Mouse (Mus musculus): ENCODE data around the gene Fndc7.
"Not testable (repeated sequence)": the region's sequence is repeated elsewhere in the genome, so short reads cannot be mapped to it uniquely, and the experiment has no call there.

Fndc7 gene

GRCm38 (mm10) chr3:108851996-108852697 is 37.7 kb downstream of the Fndc7 start:
- DNase-seq: no peak

GRCm38 (mm10) chr3:108851554-108851953 is 38.3 kb downstream of the Fndc7 start:
- no peak for DNase-seq

DNA sequence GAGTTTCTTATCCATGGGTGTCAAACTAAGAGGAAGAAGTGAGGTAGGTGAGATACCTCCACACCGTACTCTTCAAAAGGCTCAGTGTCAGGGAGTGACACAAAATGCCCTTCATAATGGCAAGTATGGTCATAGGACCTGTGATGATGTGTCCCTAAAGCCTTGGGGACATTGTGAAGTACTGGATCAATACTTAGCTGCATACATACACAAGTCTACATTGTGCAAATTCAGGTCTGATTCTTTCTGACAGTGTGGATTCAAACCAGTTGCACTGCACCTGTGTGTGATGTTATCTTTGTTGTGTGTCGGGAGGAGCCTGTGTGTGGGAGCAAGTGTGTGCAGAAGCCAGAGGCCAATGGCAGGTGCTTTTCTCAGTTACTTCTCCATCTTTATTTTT is 38.7 kb downstream of the Fndc7 start:
- no peak for DNase-seq

GRCm38 (mm10) chr3:108850506-108850905 is 39.3 kb downstream of the Fndc7 start:
- DNase-seq: no peak

- no peak for DNase-seq
Observed at GRCm38 (mm10) chr3:108846616-108847015, 43.2 kb downstream of the Fndc7 start.

GRCm38 (mm10) chr3:108844521-108844920 is 45.3 kb downstream of the Fndc7 start:
- DNase-seq: no peak

DNA sequence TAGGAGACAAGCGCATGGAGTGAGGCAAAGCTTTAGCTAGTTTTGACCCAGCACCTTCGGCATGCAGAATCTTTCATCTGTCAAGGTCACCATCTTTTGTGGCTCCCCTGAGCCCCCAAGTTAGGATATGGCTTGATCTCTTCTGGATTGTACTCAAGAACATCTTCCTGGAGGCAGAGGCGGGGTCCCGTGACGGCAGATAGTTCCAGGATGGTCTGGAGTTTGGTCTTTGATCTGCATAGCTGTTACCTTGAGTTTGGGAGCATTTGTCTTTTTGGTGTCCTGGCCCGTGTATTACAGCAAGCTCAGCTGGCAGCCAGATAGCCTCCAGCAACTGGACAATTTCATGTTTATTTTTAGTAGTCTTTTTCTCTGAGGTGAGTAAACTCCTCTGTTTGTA is 45.8 kb downstream of the Fndc7 start:
- no peak for DNase-seq

DNA sequence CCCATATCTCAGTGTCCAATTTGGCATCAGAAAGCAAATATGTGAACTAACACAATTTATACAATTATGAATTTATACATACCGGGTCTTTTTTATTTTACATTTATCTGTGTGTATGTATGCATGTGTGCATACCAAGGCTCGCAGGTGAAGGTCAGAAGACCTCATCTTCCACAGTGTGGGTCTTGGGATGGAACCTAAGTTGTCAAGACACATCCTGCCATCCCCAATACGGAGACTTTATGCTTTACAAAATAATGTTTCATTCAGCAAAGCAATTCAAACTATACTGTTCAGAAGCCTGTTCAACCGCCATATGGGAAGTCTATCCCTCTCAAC is 49.1 kb downstream of the Fndc7 start:
- no peak for DNase-seq

GRCm38 (mm10) chr3:108840000-108840715 is 49.6 kb downstream of the Fndc7 start, which contains the start of gene Stxbp3:
Stxbp3 (minus strand) TSS chr3:108840526.
- DNase-seq: peak; percentile 97

GRCm38 (mm10) chr3:108839647-108839999 is 50.2 kb downstream of the Fndc7 start:
- no peak for DNase-seq

DNA sequence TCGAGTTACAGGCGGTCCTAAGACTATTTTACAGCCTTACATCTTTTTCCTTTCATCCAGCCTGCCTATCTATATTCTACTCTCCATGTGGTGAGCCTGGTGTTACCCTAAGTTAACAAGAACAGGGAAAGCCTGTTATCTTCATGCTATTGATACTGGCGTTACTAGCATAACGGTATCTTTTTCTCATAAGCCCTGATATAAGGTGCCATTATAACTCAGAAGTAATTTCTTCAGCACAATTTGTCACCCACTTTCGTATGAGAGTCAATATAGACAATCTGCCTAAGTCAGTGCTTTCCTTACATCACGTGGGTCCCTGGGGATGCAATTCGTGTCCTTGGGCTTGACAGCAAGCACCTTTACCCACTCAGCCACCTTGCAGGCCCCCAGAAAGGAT is 50.8 kb downstream of the Fndc7 start:
- no peak for DNase-seq

DNA sequence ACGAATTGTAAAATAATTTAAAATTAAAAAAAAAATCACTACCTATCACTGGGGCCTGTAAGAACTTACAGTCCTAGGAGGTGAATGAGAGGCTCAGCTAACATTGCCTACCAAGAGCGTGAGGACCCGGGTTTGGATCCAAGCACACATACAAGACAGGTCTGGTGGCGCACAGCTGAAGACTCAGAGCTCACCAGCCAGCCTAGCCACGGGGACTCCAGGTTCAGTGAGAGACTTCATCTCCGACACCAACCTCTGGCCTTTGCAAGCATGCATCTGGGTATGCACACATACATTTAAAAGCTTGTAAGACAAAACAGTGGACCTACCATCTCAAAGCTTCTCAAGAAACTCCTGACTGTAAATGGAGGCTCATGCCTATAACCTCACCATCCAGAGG is 52.9 kb downstream of the Fndc7 start:
- DNase-seq: no peak

DNA sequence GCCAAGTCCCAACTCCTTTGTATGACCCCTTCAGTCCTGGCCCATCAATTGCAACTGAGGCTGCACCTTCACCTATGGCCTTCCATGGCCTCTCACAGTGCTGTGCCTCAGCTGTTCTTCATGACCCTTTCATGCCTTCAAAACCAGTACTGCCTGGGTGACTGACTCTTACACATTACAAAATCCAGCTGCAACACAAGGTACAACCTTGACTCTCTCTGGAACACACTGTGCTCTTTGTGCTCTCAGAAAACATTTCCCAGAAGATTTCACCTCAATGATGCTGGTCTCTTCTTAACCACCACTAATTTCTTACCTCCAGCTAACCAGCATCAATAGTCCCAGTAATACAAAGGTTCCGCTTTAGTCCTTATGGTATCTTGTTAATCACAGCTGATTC is 56.1 kb downstream of the Fndc7 start:
- not testable (repeated sequence) for DNase-seq

DNA sequence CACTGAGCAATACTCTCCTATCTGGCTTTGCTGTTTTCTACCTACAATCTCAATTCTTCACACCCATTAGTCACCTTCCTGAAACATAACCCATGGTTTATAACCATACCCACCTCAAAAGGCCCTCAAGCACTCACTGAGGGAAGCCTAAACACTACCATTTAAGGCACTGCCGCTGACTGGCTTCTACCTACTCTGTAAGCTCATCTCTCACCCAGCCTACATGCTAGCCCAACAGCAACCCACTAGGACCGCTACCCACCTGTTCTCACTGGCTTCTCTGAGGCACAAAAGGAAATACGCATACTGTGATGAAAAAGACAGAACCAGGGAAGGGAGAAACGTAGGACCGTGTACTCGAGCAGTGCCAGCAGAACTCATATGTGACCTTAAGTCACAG is 58.1 kb downstream of the Fndc7 start:
- DNase-seq: no peak

- no peak for DNase-seq
Observed at GRCm38 (mm10) chr3:108830493-108830892, 59.3 kb downstream of the Fndc7 start.

DNA sequence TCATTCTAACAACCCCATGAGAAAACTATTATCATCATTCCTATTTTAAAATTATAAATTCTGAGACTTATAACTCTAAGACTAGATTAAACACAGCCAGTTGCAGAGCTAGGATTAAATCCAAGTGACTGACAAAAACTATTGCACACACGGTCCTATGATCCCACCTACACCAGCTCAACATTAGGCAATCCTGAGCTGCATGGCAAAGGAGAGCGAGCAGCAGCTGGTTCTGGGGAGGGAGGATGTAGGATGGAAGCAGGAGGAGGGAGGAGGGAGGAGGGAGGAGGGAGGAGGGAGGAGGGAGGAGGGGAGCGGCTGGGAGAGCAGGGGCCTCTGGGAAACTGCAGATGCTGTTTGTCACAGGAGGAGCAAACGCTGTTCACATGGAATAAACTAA is 74.2 kb downstream of the Fndc7 start:
- no peak for DNase-seq

DNA sequence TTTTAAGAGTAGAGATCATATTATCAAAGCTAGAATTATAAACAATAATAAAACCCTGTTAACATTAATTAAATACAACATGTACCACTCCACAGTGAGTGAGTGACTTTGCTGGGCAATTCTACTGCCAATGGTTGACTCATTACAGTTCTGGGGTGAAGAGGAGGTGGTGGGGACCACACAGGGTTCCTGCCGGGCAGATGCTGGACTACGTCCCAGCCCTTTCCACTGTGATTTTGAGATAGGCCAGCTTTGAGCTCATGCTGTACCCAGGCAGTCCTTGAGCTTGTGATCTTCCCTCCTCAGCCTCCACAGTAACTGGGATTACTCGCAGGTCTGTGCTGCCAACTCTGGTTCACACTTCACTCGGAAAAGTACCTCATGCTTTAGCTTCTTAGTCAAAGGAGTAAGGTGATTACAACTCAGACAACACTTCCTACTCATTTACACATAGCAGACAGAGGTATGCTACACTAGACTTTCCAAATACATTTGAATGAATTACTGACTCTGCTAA is 79.0 kb downstream of the Fndc7 start:
- no peak for DNase-seq

GRCm38 (mm10) chr3:108805622-108806021 is 84.2 kb downstream of the Fndc7 start:
- DNase-seq: no peak
